ENCODE assay signal across 8 mouse cellular contexts in genomic region chr10:97035371-97035786, GRCm38 (mm10).
DNase-seq lines count a peak whose midpoint lies in the region; ATAC-seq and TF ChIP-seq lines count a peak whose summit lies in the region.
"Had no signal": no experiment of that assay in that cellular context is flagged by ENCODE, and none has a peak within 500 bp of the region (broad histone marks: within the 10 kb centered on the region; RNA-seq: fewer than 3 reads in every experiment).

No protein-coding gene starts in this region.

- no peak overlapping the region for H3K9ac ChIP-seq in kidney, postnatal 0 days (ENCODE audit: low read depth, low read length)
- no peak overlapping the region for H3K9ac ChIP-seq in intestine, embryonic 15.5 days
- H3K9ac ChIP-seq: neural tube, embryonic 13.5 days had no signal

- H3K4me3 ChIP-seq in kidney, postnatal 0 days (replicated peaks; ENCODE audit: low read depth, low read length): no peak overlapping the region
- H3K4me3 ChIP-seq in intestine, embryonic 15.5 days (replicated peaks): no peak overlapping the region
- H3K4me3 ChIP-seq: neural tube, embryonic 13.5 days had no signal

- H3K4me1 ChIP-seq in kidney, postnatal 0 days (replicated peaks; ENCODE audit: insufficient read depth, low read length): no peaks in the 10 kb centered on the region
- no peaks in the 10 kb centered on the region for H3K4me1 ChIP-seq in intestine, embryonic 15.5 days (replicated peaks)
- H3K4me1 ChIP-seq: neural tube, embryonic 13.5 days had no signal

- no peak for ATAC-seq in kidney, postnatal 0 days (replicated peaks; ENCODE audit: low FRiP score, low read depth)
- no peak for ATAC-seq in intestine, embryonic 15.5 days

- H3K36me3 ChIP-seq in kidney, postnatal 0 days (ENCODE audit: insufficient read depth, low read length): no peaks in the 10 kb centered on the region
- H3K36me3 ChIP-seq in intestine, embryonic 15.5 days: no peaks in the 10 kb centered on the region
- H3K36me3 ChIP-seq: neural tube, embryonic 13.5 days had no signal

- H3K4me2 ChIP-seq in kidney, postnatal 0 days (ENCODE audit: low read length): no peak overlapping the region
- H3K4me2 ChIP-seq in intestine, embryonic 15.5 days (replicated peaks): no peak overlapping the region
- H3K4me2 ChIP-seq: neural tube, embryonic 13.5 days had no signal

- intact Hi-C loops in heart, postnatal 10 days (cut with DNase I): no loop called here

- no peak overlapping the region for H3K27ac ChIP-seq in kidney, postnatal 0 days
- no peak overlapping the region for H3K27ac ChIP-seq in intestine, embryonic 15.5 days
- H3K27ac ChIP-seq: neural tube, embryonic 13.5 days had no signal

- no peaks in the 10 kb centered on the region for H3K27me3 ChIP-seq in kidney, postnatal 0 days (ENCODE audit: insufficient read depth, low read length)
- no peaks in the 10 kb centered on the region for H3K27me3 ChIP-seq in intestine, embryonic 15.5 days (replicated peaks)
- H3K27me3 ChIP-seq: neural tube, embryonic 13.5 days had no signal

- no peak for TF ChIP-seq CTCF in kidney, postnatal 0 days (IDR thresholded peaks at IDR 0.05; ENCODE audit: low read depth)

- peak; percentile 15 for DNase-seq in kidney, postnatal 0 days (ENCODE audit: low spot score)
- DNase-seq in kidney, postnatal 36 days: no peak
- DNase-seq in NIH3T3 (ENCODE audit: low read depth): peak; percentile 38
- peak; percentile 71 for DNase-seq in cerebellum, adult 11-12 months
- DNase-seq in heart, postnatal 10 days: peak; percentile 43 to 44
- no peak for DNase-seq in T-cell, adult 2 months (ENCODE audit: low spot score)

- 54% methylated on average over 12 of the region's 12 CpGs for WGBS in kidney, postnatal 0 days
- WGBS in intestine, embryonic 15.5 days: 69% methylated on average over 12 of the region's 12 CpGs

- no peaks in the 10 kb centered on the region for H3K9me3 ChIP-seq in kidney, postnatal 0 days (replicated peaks; ENCODE audit: low read length)
- no peaks in the 10 kb centered on the region for H3K9me3 ChIP-seq in intestine, embryonic 15.5 days
- H3K9me3 ChIP-seq: neural tube, embryonic 13.5 days had no signal

Comparison
In these comparisons a context has a peak if more than half of its experiments do, and no peak if none do; other contexts are left out.
1. DNase-seq: peak in kidney, postnatal 0 days (single experiment), NIH3T3 (single experiment), cerebellum, adult 11-12 months (single experiment) and heart, postnatal 10 days (2 of 2); none in kidney, postnatal 36 days (0 of 2) and T-cell, adult 2 months (single experiment).